Mouse (Mus musculus): ENCODE data around the gene Kiz.

The Kiz gene

DNA sequence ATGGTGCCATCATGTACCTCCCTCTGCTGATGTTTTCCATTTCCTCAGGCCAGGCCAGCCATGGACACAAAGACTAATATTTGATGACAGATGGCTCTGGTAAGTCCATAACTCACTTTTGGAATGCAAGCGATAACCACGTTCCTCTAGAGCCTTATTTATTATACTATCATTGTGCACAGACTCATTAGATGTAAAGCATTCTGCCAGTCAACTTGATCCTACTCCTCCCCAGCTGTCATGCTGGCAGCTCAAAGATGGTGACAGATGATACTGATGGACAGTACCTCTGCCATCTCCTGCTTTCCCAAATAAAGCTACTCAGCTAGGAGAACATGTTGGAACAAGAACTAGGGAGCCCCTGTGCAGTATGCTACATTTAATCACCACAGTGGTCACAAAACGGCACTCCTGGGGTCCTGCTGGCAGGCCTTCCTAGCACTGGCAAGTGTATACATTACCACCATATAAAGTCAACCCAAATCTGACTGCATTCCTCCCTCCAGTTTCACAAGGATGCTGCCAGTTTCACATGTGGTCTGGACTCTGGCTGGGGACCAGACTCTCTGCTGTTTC lies 119.9 kb downstream of the Kiz start:
- DNase-seq (ENCODE audit: low read depth, low spot score), result no peak

DNA sequence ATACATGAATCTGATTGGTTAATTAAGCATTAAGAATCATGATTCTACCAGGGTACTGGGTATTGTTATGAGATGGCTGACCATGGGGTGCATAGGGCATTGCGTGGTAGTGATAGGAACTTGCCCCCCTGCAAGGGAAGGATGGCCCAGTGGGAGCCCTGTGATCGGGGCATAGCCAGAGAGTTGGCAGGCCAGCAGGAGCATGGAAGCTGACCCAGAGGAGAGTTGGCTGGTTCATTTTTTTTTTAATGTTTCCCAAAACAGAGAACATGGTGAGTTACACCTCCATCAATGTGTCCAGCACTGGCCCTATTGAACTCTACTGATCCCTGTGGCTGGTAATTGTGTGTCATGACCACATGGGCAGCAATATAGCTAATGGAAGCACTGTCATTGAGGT lies 127.1 kb downstream of the Kiz start:
- DNase-seq (ENCODE audit: low read depth, low spot score), result no peak

DNA sequence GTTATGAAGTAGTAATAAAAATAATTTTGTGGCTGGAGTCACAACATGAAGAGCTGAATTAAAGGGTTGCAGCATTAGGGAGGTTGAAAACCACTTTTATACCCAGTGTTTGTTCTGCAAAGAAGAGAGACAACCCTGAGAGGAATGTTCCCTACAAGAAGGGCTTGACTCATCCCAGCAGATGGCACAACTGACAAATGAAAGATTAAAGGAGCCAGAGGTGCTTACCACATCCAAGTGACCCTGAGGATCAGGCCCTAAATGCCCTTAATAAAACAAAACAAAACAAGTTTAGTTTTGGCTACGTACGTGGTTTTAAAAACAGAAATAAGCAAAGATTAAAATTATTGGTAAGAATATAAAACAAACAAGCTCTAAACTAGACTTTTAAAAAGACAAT lies 129.2 kb downstream of the Kiz start:
- no peak for DNase-seq (ENCODE audit: low read depth, low spot score)

DNA sequence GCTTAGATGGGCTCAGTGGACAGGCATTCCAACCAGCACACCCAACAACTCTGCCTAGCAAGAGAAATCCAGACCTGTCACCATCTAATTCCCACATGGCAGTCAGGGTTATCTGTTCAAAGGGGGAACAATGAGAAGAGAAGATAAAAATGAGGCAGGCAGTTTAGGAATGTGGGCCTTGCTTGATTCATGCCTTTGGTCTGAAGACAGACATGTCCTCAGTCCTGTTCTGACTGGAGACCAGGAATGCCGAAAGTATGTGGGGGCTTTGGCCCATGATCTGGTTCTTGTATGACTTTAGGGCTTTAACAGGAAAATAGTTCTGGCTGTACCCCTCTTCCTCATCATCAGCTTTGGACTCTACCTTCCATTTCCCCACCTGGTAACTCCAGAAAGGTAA lies 130.1 kb downstream of the Kiz start:
- DNase-seq (ENCODE audit: low read depth, low spot score), result no peak

DNA sequence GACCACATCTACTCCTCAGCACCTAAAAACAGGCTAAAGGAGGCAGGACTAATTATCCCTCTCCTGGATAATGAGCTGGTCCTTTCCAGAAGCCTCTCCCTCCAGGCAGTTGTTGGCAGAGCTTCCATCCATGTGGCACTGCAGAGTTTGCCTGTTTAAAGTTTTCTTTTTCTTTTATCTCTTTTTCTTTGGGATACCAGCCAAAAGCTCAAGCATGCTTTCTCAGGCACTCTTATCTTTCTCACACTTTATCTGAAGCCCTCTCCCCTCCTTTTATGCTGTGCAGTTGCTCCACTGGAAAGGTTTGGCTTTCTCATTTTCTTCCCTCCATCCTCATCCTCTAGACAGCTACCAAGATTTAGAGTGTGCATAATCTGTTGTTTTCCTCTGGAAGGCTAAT lies 130.8 kb downstream of the Kiz start:
- DNase-seq (ENCODE audit: low read depth, low spot score), result no peak

DNA sequence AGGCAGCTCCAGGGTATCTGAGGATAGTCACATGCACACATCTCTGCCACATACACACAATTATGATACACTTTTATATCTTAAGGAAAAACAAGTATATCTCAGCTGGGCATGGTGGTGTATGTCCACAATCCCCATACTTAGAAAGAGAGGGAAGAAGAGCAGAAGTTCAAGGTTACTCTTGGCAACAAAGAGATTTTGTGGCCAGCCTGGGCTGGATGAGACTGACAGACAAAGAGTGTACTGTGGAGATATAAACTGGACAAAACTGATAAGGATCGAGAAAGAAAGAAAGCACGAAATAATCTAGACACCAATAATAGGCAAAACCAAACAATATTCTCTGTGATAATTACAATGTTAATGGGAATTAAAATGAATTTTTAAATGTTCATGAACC lies 151.6 kb downstream of the Kiz start:
- no peak for DNase-seq (ENCODE audit: low read depth, low spot score)

DNA sequence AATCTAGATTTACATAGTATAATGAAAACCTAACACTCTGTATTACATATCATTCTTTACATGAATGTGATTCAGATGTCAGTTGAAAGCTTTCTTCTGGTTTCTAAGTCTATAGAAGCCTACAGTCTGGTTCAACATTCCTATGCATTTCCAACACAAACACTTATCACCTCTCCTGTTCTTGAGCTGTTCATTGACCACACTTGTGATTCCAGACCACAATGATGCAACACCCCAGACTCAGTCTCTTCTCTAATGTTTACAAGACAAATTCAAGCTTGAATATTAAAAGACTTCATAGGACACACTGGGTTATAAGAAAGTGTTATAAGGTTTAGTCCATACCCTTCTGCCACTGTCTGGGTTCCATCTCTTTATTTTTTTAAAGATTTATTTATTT lies 153.4 kb downstream of the Kiz start:
- no peak for DNase-seq (ENCODE audit: low read depth, low spot score)

DNA sequence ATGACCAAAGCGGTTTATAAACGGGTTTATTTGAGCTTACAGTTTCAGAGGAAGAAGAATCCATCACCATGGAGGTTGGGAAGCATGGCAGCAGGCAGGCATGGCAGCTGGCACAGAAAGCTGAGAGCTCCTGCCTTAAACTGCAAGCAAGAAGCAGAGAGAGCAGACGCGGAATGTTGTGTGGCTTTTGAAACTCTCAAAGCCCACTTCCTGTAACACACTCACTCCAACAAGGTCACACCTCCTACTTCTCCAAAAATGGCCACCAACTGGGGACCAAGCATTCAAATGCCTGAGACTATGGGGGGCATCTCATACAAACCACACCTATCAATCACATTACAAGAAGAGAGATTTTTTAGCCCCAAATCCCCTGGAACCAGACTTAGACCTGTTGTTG lies 154.5 kb downstream of the Kiz start:
- DNase-seq (ENCODE audit: low read depth, low spot score), result no peak

DNA sequence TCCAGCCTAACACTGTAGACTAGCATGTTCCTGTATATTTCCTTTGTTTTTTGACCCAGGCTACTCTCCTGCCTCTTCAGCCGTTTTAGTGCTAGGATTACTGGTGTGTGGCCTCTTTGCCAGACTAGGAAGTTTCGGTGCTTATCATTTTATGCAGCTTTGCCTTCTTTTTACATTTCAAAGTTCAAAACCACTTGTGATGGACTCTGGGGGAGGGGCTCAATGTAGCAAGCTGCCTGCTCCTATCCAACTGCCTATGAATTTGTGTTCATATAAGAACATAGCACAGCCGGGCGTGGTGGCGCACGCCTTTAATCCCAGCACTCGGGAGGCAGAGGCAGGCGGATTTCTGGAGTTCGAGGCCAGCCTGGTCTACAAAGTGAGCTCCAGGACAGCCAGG lies 155.3 kb downstream of the Kiz start:
- no peak for DNase-seq (ENCODE audit: low read depth, low spot score)

DNA sequence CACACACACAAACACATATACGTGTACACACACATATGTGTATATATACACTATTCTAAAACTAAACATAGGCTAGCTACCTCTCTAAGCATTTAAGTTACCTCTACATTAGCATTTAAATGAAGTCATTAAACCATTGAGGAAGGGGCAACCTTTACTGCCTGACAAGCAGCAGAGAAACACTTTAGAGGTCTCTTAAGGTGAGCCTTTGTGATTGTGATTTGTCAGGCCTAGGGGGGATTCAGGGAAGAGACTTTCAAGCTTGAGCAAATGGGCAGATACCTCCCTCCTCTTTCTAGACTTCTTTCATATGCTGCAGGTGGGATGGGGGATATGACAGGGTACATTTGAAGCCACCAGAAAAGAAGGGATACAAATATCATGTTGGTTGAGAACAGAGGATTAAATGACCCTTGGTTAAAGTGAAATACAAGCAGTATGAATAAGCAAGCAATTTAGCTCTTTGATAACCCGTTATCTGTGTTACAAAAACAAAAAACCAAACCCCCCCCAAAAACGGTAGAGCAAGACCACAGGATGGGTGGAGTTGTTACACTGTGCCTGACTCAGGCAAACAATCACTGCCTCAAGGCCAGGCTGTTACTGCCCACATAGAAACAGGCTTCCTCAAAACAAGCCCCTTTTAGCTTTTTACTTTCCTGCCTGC lies 155.9 kb downstream of the Kiz start:
- no peak for DNase-seq (ENCODE audit: low read depth, low spot score)

DNA sequence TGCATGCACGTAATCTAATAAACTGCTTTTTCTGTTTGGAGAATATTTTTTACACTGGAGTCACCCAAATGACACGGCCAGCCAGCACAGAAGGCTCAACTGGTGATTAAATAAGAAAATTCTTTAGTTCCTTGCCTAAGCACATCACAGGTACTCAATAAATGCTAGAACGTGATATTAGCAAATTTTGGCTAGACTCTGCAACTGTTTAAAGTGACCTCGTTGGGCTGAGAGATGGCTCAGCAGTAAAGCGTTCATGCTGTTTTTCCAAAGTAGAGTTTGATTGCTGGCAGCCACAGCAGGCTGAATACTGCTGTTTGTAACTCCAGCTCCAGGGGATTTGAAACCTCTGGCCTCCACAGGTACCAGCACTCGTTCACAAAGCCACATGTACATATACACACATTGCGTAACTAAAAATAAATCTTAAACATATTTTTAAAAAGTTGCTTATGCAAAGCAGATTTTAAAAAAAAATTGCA lies 156.5 kb downstream of the Kiz start:
- no peak for DNase-seq (ENCODE audit: low read depth, low spot score)

DNA sequence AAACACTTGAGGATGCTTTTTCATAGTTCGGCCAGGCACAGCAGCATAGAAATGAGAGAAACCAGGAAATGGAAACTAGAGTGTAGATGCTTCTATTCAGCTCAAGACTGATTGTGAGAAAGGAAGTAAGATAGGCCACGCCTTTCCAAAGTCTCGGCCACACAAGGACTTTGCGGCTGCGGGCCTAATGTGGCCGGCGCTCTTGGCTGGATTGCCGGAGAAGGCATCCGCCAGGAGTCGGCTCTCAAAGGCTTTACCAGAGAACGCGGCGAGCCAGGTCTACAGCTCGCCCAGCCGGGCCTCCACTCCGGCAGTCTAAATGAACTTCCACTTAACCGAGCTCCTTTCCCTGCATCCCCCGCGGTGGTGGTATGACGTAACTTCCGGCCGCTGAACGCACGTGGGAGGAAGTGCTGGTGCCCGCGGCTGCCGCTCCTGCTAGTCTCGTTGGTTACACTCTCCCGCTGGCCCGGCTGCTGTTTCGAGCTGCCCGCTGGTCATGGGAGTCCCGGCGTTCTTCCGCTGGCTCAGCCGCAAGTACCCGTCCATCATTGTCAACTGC lies 157.0 kb downstream of the Kiz start, which contains the start of gene Xrn2:
Gene Xrn2 (plus strand): TSS at position 374 of the 562 bp plus-strand sequence.
- DNase-seq (ENCODE audit: low read depth, low spot score), result peak; percentile 82

DNA sequence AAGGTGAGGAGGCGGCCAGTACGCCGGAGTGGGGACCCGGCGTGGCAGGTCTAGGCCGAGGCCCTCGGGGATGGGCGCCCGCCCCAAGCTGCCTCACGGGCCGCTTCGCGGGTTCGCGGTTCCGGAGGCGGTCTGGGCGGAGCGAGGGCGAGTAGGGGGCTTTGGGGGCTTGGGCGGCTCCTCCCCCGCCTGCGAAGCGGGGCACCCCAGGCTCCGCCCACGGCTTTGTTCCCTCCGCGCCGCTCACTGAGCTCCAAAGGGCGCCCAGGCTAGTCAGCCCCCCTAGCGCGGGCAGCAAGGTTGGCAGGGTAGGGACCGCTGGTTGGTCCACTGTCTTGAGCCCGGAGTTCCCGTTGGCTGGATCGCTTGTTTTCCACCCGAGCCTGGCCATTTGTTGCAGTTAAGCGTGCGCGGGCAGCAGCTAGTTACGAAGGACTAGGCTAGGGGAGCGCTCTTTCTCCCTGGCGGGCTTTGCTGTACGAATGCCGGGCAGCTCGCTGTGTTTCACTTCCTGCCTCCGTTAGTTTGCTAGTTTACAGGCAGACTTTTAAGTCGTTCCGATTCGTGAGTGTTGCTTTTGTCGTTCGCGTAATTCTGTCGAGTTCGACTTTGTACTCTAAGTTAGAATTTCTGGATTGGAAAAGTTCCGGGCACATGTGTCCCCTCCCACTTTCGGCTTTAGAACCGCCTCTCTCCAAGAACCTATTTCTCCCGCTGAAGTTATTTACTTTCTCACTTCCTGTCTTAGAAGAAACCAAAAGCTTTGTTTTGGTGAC lies 157.7 kb downstream of the Kiz start:
- peak; percentile 26 for DNase-seq (ENCODE audit: low read depth, low spot score)

DNA sequence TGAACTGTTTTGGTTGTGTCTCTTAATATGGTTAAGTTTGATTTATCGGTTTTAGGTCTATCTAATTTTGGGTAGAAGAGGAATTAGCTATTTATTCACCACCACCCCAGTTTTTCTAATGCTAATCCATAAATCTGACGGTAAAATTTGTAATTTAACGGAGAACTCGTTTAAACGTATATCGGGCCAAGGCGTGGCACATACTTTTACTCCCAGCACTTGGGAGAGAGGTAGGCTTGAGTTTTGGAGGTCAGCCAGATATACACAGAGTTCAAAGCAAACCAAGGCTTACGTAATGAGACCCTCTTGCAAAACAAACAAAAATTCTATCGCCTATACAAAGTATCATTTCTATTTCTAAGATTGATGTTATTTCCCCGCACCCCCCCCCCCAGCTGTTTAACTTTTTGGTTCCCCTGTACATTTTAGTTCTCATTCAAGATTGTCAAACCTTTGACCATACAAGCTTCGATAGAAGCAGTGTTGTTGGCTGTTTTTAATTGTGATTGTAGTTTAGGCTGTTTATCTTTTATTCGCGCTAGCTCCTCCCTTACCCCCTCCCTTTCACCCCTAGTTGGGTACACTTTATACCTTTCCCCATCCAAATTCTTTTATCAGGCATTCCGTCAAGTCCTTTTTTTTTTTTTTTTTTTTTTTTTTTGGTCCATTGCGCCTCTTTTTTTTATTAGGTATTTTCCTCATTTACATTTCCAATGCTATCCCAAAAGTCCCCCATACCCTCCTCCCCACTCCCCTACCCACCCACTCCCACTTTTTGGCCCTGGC lies 158.6 kb downstream of the Kiz start:
- no peak for DNase-seq (ENCODE audit: low read depth, low spot score)

Measured in c-Kit-negative CD71-positive TER-119-positive erythroid progenitor cells, embryonic 14.5 days (primary cell).